Mouse (Mus musculus): ENCODE results near the gene Lancl2.

GRCm38 (mm10) chr6:57745748-57746129 is 43.4 kb downstream of the Lancl2 start:
- TF ChIP-seq CTCF (conservative IDR thresholded peaks at IDR 0.05; ENCODE audit: insufficient read depth, insufficient read length, low read depth, low read length) (no peak), POLR2A (IDR thresholded peaks at IDR 0.05; ENCODE audit: low read depth, low read length) (no peak)

Measured in kidney, adult 2 months (tissue).